Mouse (Mus musculus) retina, postnatal 7 days (tissue): ENCODE data around the gene F12.

Source experiments
- DNase-seq: peaks from one replicate; pipeline ENCODE4 v3.0.0-alpha.2; 2012; ENCODE audit warnings: low read depth, low spot score

Gene F12

GRCm38 (mm10) chr13:55426613-55427012 is at the start of gene F12:
Gene F12, minus strand, starts transcription at chr13:55426793.
- DNase-seq, result no peak

- DNase-seq, result no peak
Observed at GRCm38 (mm10) chr13:55476256-55476655, 49.7 kb upstream of the F12 start.

- no peak for DNase-seq
Observed at GRCm38 (mm10) chr13:55475750-55476149, 49.2 kb upstream of the F12 start.

GRCm38 (mm10) chr13:55474621-55475069 is 48.1 kb upstream of the F12 start:
- no peak for DNase-seq

GRCm38 (mm10) chr13:55473961-55474360 is 47.4 kb upstream of the F12 start:
- no peak for DNase-seq

GRCm38 (mm10) chr13:55473076-55473831 is 46.7 kb upstream of the F12 start:
- DNase-seq, result no peak

GRCm38 (mm10) chr13:55472132-55473022 is 45.8 kb upstream of the F12 start:
- no peak for DNase-seq

GRCm38 (mm10) chr13:55471819-55472131 is 45.2 kb upstream of the F12 start:
- DNase-seq, result no peak

GRCm38 (mm10) chr13:55471156-55471818 is 44.7 kb upstream of the F12 start:
- peak; percentile 79 for DNase-seq

GRCm38 (mm10) chr13:55470372-55470771 is 43.8 kb upstream of the F12 start:
- DNase-seq, result no peak

- DNase-seq, result no peak
Observed at GRCm38 (mm10) chr13:55468851-55469560, 42.4 kb upstream of the F12 start.

- DNase-seq, result no peak
Observed at GRCm38 (mm10) chr13:55465830-55466440, 39.3 kb upstream of the F12 start.

GRCm38 (mm10) chr13:55465184-55465583 is 38.6 kb upstream of the F12 start:
- no peak for DNase-seq

- DNase-seq, result no peak
Observed at GRCm38 (mm10) chr13:55464027-55464884, 37.7 kb upstream of the F12 start, which contains the start of gene Prr7. Gene Prr7, plus strand, starts transcription at chr13:55464267.

- no peak for DNase-seq
Observed at GRCm38 (mm10) chr13:55463399-55464026, 36.9 kb upstream of the F12 start.

GRCm38 (mm10) chr13:55462965-55463364 is 36.4 kb upstream of the F12 start:
- DNase-seq, result no peak

- no peak for DNase-seq
Observed at GRCm38 (mm10) chr13:55451785-55452549, 25.4 kb upstream of the F12 start.

GRCm38 (mm10) chr13:55451296-55451695 is 24.7 kb upstream of the F12 start:
- DNase-seq, result no peak

GRCm38 (mm10) chr13:55450511-55450980 is 24.0 kb upstream of the F12 start:
- DNase-seq, result no peak
